Mouse (Mus musculus): ENCODE results near the gene Stkld1.

Gene Stkld1

GRCm38 (mm10) chr2:26915927-26916728 is 17.7 kb upstream of the Stkld1 start, which contains the start of the genes Surf2 and Surf1:
Gene Surf2 (plus strand): TSS chr2:26916367.
Gene Surf1 (minus strand): TSS chr2:26916530.
- DNase-seq (ENCODE audit: low read depth, low spot score) = peak; percentile 75

- DNase-seq (ENCODE audit: low read depth, low spot score) = no peak
These were observed 17.1 kb upstream of the Stkld1 start for GRCm38 (mm10) chr2:26916738-26917137.

- DNase-seq (ENCODE audit: low read depth, low spot score) = no peak
These were observed 14.2 kb upstream of the Stkld1 start for GRCm38 (mm10) chr2:26919684-26920083.

GRCm38 (mm10) chr2:26920190-26920855 is 13.5 kb upstream of the Stkld1 start:
- DNase-seq (ENCODE audit: low read depth, low spot score) = no peak

- DNase-seq (ENCODE audit: low read depth, low spot score) = no peak
These were observed 12.1 kb upstream of the Stkld1 start for GRCm38 (mm10) chr2:26921784-26922183.

- DNase-seq (ENCODE audit: low read depth, low spot score) = no peak
These were observed 5.9 kb upstream of the Stkld1 start for GRCm38 (mm10) chr2:26927745-26928476.

GRCm38 (mm10) chr2:26930390-26930789 is 3.5 kb upstream of the Stkld1 start:
- DNase-seq (ENCODE audit: low read depth, low spot score) = peak; percentile 88

GRCm38 (mm10) chr2:26932473-26933303 is 1.2 kb upstream of the Stkld1 start:
- DNase-seq (ENCODE audit: low read depth, low spot score) = peak; percentile 41

- no peak for DNase-seq (ENCODE audit: low read depth, low spot score)
These were observed 1.4 kb downstream of the Stkld1 start for GRCm38 (mm10) chr2:26935286-26935685.

- DNase-seq (ENCODE audit: low read depth, low spot score) = no peak
These were observed 2.6 kb downstream of the Stkld1 start for GRCm38 (mm10) chr2:26936425-26936824.

GRCm38 (mm10) chr2:26941539-26941938 is 7.7 kb downstream of the Stkld1 start:
- DNase-seq (ENCODE audit: low read depth, low spot score) = peak; percentile 42

- no peak for DNase-seq (ENCODE audit: low read depth, low spot score)
These were observed 9.4 kb downstream of the Stkld1 start for GRCm38 (mm10) chr2:26943253-26943652.

- no peak for DNase-seq (ENCODE audit: low read depth, low spot score)
These were observed 16.6 kb downstream of the Stkld1 start for GRCm38 (mm10) chr2:26950411-26950810.

GRCm38 (mm10) chr2:26951346-26951905 is 17.6 kb downstream of the Stkld1 start:
- no peak for DNase-seq (ENCODE audit: low read depth, low spot score)

- DNase-seq (ENCODE audit: low read depth, low spot score) = no peak
These were observed 18.3 kb downstream of the Stkld1 start for GRCm38 (mm10) chr2:26952193-26952592.

GRCm38 (mm10) chr2:26952866-26953265 is 19.0 kb downstream of the Stkld1 start:
- DNase-seq (ENCODE audit: low read depth, low spot score) = no peak

- no peak for DNase-seq (ENCODE audit: low read depth, low spot score)
These were observed 21.0 kb downstream of the Stkld1 start for GRCm38 (mm10) chr2:26954735-26955395.

GRCm38 (mm10) chr2:26956811-26957487 is 23.1 kb downstream of the Stkld1 start:
- no peak for DNase-seq (ENCODE audit: low read depth, low spot score)

GRCm38 (mm10) chr2:26957488-26957859 is 23.6 kb downstream of the Stkld1 start:
- no peak for DNase-seq (ENCODE audit: low read depth, low spot score)

- DNase-seq (ENCODE audit: low read depth, low spot score) = peak; percentile 23
These were observed 26.9 kb downstream of the Stkld1 start for GRCm38 (mm10) chr2:26960756-26961155.

All from ZHBTc4 (cell line).